Mouse (Mus musculus) cerebellum, postnatal 36 days (tissue): ENCODE data around the gene Gm20695.
A peak's percentile ranks its signal among the peaks of the same experiment; 100 is the strongest.

ENCODE experiments used
- DNase-seq, 2 experiments: peaks; one replicate each; pipeline ENCODE4 v3.0.0; 2021 to 2022; ENCODE audit warnings: mixed read lengths in 2 of 2

Gene Gm20695

GRCm38 (mm10) chr16:3896046-3896445, 11.6 kb downstream of the Gm20695 start:
- no peak for DNase-seq

GRCm38 (mm10) chr16:3896553-3896952, 12.1 kb downstream of the Gm20695 start:
- DNase-seq: no peak

- DNase-seq: no peak
Observed at GRCm38 (mm10) chr16:3907471-3907870, 23.0 kb downstream of the Gm20695 start.

DNA sequence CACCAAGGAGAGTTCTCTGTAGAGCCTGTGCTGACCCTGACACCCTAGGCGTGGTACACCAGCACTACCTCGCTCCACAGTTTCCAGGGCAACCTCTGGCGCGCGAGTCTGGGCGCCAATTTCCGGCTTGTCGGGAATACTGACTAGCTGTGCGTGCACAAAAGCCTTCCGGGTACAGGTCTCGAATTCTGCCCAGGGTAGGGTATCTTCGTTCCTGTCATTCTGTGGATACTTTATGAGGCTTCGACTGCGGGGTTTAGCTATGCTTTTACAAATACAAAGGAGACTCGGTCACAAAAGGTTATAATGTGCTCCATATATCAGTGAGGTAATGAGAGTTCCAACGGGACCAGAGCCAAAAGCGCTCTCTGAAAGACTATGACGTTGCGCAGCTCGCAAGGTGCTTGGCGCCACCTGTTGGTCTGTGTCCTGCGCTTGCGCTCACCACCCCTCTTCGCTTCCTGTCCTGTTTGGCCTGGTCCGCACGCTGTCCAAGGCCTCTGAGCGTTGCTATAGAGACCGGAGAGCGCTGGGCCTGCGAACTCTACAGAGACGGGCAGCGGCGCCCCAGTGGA, 24.2 kb downstream of the Gm20695 start, which contains the start of the genes 1700037C18Rik and Cluap1:
Gene 1700037C18Rik (minus strand): TSS at position 153 of the 575 bp plus-strand sequence.
Gene Cluap1 (plus strand): TSS at position 265 of the 575 bp plus-strand sequence.
- peak; percentile 91 to 96 for DNase-seq

DNA sequence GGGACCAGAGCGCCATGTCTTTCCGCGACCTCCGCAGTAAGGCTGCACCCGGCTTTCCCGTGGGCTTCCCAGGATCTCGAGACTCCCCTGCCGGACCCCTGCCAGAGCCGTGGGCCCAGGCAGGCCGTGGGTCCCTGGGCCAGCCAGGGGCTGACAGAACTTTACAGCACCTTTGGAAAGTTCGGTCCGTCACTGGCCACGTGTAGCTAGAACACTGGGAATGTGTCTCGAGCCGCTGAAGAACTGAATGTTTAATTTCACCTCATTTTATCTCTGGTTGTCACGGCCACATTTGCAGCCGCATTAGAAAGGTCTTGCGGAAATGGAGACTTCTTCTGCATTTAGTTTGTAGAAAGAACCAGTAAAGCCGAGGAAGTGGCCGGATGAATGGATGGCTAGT, 24.7 kb downstream of the Gm20695 start:
- DNase-seq: no peak

DNA sequence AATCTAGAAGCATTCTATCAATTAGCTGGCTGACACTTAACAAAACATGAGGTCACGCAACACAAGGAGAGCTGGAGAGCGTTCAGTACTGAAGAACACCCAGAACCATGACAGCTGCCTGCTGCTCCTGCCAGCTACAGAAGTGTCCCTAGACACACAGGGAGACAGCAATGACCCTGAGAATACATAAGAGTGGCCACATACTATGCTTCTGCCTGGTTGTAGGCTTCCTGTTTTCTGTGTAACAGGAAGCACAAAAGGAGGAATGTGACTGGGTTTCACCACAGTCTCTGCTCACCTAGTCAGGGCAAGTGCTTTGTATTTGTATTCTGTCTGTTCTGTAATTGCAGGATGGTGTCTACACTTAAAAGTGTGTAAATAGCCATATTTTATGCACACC, 36.3 kb downstream of the Gm20695 start:
- no peak for DNase-seq

DNA sequence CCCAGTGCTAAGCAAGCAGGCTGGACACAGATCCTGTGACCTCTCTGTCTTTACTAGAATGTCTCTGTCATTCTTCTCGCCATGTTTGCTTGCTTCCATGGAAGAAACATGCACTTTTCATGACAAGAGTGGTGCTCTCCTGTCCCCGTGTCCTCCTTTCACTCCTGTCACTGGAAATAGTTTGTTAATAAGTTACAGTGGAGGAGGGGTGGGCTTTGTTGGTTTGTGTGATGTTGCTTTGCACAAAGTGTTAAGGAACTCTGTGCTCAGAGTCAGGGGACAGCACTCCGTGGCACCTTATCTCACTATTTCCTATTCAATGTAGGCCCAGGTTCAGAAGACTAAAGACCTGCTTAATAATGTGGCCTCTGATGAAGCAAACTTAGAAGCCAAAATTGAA, 39.1 kb downstream of the Gm20695 start:
- DNase-seq: no peak

DNA sequence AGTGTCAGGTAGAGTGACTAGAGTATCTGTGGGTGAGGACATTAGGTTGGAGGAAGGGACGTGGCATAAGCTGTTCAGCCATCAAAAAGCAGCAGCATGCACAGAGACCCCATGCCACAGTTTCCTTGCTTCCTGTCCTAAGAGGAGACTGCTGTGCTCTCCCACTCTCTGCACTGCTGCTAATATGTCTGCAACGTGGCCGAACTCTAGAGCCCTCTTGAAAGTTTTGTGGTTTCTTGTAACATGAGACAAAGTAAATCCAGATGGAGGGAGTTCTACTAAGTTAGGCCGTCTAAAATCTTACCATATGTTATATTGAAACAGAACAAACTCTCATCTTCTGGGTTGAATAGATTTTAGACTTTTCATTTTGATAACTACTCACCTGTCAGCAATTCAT, 39.5 kb downstream of the Gm20695 start:
- DNase-seq: no peak

- no peak for DNase-seq
Observed at GRCm38 (mm10) chr16:3928582-3928981, 44.1 kb downstream of the Gm20695 start.

- no peak for DNase-seq
Observed at GRCm38 (mm10) chr16:3929151-3929550, 44.7 kb downstream of the Gm20695 start.

DNA sequence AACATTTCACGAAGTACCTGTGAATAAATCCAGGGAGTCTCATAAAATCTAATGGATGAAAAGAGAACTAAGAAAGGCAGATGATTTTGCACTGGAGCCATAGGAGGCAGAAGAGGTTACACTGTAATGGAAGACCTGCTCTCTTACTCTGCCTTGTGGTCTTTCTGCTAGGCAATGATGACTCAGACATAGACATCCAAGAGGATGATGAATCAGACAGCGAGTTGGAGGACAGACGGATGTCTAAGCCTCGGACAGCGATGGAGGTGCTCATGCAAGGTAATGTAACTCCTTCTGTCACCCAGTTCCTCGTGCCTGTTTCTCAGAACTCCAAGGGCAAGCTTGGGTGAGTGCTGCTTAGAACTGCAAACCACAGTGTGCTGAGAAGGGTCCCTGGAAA, 49.1 kb downstream of the Gm20695 start:
- no peak for DNase-seq

DNA sequence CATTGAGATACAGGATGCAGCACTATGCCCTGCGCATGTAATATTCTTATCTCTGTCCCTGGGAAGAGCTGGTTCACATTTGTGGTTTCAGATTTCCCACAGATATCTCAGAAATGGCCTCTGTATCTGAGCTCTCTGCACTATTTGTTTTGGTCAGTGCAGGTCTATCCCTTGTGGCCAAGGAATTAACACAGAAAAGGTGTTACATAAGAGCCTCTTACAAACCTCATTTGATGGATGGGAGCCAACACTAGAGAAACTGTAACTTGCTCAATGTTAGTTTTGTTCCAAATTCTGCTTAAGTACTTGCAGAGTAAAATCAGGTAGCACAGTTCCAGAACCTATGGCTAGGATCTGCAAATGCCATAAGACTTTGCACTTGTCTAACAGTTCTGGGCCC, 49.6 kb downstream of the Gm20695 start:
- no peak for DNase-seq

DNA sequence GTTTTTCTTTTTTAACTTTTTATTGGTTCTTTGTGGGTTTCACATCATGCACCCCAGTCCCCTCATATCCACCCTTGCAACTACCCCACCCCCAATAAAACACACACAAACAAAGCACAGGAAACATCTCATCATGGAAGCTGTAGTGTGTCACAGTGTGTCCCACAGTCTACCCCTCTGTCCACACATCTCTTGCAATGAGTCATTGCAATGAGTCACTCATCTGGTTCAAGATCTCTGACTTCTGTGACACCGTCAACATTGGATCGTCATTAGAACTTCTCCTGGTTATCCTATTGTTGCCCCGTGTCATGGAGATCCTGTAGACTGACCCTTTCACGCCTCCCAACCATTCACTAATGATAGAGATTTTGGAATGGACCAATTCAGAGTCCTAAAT, 50.3 kb downstream of the Gm20695 start:
- no peak for DNase-seq

- DNase-seq: no peak
Observed at GRCm38 (mm10) chr16:3951141-3951540, 66.7 kb downstream of the Gm20695 start.

DNA sequence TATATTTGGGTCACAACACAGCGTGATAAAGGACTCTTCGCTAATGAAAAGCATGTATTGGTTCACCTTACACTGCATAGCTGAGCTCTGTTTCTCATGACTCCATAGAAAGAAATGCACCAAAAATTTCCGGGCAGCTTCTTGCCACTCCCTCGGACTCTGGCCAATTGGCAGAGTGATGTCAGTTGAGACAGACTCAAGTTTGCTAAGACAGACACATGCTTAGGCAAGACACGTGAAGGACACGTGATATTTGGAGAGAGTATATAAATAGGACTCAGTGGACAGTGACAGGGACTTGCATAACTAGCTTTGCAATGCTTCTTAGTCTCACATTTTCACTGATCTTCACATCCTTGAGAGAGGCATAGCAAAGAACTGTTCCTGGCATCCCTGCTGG, 71.9 kb downstream of the Gm20695 start:
- DNase-seq: peak; percentile 56 to 59

- DNase-seq: peak; percentile 57 to 59
Observed at GRCm38 (mm10) chr16:3959261-3959660, 74.8 kb downstream of the Gm20695 start.

DNA sequence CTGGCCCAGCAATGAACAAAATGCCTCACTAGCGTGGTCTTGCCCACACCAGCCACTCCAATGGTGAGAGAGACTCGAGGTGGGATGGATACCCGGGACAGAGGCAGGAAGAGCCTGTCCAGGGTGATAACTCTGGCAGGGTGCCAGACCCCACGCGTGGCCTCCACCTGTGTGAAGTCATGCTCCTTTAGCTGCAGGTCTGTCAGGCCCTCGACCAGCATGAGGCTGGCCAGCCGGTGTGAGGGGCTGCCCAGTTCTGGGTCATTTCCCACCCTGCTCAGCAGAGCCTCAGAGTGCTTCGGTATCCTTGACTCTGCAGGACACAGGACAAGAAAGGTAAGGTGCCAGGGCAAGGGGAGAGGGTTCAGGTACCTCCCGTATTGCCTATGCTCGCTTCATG, 80.5 kb downstream of the Gm20695 start:
- DNase-seq: peak; percentile 28 to 56

- no peak for DNase-seq
Observed at GRCm38 (mm10) chr16:3965534-3965933, 81.1 kb downstream of the Gm20695 start.
